Mouse (Mus musculus) gastrocnemius, adult 18-20 months (tissue): ENCODE measurements at regions not wholly inside any gene's neighbourhood (a gene's known extent, or its start where the extent isn't known, plus 50 kb on each side); places are given as distances from the start of the nearest gene placed in this dataset.

Experiments used
- DNase-seq: peaks from one replicate; pipeline ENCODE4 v3.0.0; 2021; ENCODE audit warnings: low spot score

DNA sequence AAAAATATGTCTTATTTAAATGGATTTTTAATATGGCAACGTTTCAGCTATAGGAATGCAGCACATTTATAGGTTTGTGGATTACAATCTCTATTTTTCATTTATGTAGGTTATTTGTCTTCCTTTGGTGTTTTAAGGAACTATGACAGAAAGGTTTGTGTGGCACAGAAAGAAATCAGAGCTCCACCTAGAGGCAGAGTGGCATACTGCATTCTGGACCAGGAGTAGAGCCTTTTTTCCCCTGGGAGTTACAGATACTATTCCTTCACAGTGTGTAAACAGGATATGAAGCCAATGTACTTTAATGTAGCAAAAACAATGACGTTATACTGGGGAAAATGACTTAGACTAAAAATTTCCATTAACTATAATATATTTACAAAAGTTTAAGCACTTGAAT, 94.9 kb upstream of the St8sia4 start:
- DNase-seq = peak; percentile 43

- DNase-seq = no peak
These were observed 86.9 kb upstream of the St8sia4 start for GRCm38 (mm10) chr1:95754071-95754915.

- no peak for DNase-seq
These were observed 86.1 kb upstream of the St8sia4 start for GRCm38 (mm10) chr1:95753517-95753916.

- DNase-seq = no peak
These were observed 81.6 kb upstream of the St8sia4 start for GRCm38 (mm10) chr1:95748940-95749339.

DNA sequence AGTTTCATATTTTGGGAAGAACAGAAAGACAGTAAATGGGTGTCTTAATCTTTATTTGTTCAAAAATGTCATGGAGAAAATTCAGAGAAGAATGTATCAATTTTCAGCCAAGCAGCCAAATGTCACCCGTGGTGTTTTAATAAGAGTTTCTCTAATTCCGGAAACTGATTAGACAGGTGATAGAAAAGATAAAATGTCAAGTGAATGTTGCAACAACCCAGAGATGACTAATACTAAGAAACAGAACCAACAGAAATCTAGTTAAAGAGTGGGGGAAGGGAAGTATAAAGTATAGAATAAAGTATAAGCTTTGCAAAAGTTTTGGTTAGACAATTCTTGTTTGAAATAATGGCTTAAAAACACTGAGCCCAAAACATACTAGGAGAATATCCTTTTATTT, 79.9 kb upstream of the St8sia4 start:
- no peak for DNase-seq

DNA sequence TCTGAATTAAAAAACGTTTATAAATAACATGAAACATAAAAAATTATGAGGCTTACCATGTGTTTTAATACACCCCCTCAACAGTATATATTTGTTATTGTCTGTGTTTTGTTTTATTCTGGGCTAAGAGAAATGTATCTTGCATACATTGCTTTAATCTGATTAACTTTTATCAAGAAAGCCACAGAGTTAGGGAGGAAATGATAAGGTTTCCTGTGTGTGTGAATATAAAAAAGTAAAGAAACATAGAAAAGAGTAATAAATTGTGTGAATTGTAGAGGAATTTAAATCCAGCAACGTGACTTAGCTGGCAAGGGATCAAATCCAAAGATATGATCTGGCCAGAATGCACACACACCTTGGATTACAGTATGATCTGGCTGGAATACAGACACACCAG, 77.1 kb upstream of the St8sia4 start:
- DNase-seq = no peak

GRCm38 (mm10) chr1:95743334-95743733, 76.0 kb upstream of the St8sia4 start:
- DNase-seq = no peak

GRCm38 (mm10) chr1:95719449-95719848, 52.1 kb upstream of the St8sia4 start:
- DNase-seq = no peak

DNA sequence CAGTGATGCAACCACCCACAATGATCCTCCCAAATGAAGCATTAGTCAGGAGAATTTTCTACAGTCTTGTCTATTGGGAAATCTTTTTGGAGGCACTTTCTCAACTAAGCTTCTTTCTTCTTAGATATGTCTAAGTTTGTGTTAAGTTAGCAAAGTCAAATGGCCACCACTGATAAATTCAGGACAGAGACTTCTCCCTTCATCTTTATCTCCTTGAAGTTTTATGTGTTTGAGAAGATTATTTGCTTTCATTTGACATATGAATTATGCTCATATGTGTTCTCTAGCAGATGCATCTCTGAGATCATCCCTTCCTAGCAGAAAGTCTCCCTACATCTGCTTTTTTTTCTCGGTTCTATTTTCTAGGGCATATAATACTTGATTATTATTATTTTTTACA, 51.4 kb upstream of the St8sia4 start:
- DNase-seq = no peak
